Mouse (Mus musculus) embryo, embryonic 10 days (tissue): ENCODE results near the gene Smpd1.

Experiments used
- DNase-seq: peaks from one replicate; pipeline ENCODE4 v3.0.0-alpha.2; 2015; ENCODE audit warnings: low spot score

Smpd1 gene

GRCm38 (mm10) chr7:105562317-105562716, 8.2 kb downstream of the Smpd1 start:
- no peak for DNase-seq

DNA sequence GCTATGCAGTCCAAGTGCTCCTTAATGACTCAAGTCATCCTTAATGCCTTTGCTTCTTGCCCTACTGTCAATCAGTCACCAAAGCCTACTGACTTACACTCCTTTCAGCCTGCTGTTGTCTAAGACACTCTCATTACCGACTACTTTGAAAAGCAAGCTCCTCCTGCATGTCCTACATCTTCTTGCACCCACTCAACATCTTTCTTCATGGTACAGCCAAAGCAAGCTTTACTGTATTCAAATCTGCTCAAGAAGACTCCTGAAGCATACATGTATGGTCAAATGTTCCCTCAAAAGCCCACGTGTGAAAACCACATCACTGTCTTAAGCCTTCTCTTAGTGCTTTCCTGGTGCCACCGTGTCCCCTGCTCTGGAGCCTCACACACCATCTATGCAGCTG, 9.2 kb downstream of the Smpd1 start:
- no peak for DNase-seq

- no peak for DNase-seq
Observed at GRCm38 (mm10) chr7:105565071-105565836, 11.1 kb downstream of the Smpd1 start.

- DNase-seq, result no peak
Observed at GRCm38 (mm10) chr7:105568583-105568982, 14.4 kb downstream of the Smpd1 start.

DNA sequence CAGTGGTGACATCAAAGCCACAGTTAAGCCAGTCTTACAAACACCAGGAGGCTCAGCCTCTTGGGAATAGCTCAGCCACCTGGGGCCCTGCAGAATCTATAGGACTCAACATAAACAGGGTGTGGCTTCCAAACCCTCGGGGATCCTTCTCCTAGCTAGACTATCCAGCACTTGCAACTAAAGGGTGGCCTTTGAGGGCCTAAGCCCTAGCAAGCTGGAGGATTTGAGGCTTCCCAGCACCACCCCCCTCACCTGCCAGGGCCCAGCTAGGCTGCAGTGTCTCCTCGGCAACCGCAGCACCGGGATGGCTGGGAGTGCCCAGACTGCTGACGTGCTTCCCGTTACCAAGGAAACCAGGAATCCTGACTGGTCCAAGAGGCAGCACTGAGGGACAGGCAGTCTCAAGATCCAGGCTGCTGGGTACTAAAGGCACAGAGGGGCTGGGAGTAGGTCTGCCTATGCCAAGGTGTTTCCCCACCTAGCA, 14.9 kb downstream of the Smpd1 start:
- peak; percentile 80 for DNase-seq

DNA sequence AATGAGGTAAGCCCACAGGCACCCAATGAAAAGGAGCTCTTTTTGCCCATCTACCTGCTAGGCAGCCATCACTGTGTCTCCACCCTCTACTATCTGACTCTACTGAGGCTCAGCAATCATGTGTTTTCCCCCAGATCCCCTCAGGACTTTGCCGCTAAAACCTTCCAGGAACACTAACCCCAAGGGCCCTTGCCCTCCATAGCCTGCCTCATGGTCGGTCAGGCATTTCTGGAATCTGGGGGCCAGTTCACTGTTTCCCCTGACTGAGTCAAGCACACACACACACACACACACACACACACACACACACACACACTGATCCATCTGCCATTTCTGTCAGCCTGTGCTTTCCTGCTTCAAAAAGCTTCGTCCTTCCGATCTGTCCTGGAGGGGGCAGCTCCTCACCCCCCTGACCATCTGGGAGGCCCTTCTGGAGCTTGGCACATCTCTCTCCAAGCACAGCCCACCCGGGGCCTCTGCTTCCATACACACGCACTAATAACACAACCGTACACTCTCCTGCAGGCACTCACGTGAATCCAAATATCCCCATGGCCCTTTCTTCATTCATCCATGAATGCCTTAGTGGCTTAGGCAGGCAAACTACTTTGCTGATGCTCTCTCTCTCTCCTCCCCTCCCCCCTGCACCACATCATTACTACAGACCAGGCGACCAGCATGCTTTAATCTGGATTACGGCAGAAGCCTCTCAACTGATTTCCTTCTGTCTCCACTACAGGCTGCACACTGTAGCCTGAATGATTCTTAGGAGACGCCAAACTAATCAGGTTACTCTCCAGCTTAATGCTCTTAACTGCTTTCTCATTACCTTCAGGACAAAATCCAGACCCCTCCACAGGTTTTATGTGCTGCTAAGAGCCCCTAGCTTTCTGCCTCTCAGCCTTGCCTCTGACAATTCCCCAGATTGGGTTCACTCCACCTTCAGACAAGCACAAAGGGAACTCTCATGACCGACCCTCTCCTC, 15.6 kb downstream of the Smpd1 start:
- DNase-seq, result no peak

DNA sequence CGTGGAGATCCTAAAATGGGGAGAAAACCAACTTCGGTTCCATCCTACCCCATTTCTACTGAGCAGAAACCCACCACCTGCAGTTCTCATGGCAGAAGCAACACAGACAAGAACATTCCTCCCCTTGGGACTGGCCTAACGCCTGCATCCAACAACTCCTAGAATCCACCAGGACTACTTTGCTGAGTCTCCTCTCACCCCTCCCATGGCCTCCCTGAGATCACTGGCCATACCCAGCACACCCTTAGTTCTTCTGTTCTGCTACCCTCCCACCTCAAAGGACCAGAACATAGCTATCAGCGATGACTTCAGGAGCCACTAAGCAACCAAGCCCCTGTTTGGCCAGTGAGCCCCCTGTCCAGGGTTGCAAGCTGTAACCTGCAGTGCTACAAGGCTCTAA, 16.6 kb downstream of the Smpd1 start:
- no peak for DNase-seq

DNA sequence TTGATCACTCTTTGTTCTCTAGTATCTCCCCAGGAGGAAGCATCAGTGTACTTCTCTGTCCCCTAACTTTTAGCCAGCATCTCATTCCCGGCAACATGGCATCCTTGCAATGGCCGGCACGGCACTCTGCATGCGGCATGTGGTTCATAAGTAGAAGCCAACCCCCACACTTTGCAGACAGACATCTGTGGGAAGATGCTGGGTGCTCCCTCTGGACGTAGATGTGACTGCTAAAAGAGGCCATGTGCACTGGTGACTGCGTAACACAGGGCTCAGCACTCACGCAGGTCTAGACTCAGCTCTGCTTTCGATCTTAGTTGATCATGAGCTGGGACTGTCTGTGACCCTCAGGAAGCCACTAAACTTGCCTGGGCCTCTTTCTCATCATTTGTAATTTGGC, 18.8 kb downstream of the Smpd1 start:
- DNase-seq, result no peak

GRCm38 (mm10) chr7:105574537-105574936, 20.4 kb downstream of the Smpd1 start:
- no peak for DNase-seq

- DNase-seq, result no peak
Observed at GRCm38 (mm10) chr7:105576166-105576748, 22.1 kb downstream of the Smpd1 start.

DNA sequence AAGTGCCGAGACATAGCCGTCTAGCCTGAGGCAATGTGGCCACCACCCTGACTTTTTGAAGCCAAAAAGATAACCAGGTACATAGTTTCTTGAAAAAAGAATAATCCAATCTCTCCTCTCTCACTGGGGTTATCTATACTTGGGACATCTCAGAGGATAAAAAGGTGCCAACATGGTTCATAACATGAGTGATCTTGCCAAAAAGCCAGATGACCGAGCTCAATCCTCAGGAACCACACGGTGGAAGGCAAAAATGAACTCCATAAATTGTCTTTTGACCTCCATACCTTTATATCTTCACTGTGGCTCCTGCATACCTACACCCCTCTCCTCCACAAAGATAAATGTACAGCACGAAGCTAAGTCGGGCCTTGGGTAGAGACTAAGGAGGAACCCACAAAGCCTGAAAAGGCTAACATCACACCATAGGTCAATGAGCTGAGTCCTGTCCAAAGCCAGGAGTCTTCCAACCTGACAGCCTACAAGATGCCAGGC, 23.3 kb downstream of the Smpd1 start:
- DNase-seq, result no peak

DNA sequence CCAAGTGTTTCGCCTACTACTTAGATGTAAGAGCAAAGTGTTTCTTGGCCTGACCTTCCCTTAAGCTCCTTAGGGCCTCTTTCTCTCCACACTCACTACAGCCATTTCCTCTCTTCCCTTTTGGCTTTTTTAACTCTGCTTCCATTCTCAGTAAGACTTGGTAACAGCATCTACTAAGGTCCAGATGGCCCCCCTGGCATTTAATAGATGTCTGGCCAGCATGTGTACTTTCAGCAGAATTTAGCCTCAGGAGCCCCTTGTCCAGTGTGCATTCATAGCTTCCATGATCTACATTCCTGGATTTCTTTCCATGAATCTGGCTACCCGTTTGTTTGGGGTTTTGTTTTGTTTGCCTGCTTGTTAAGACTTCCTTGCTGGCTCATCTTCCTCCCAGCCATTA, 24.3 kb downstream of the Smpd1 start:
- DNase-seq, result no peak

DNA sequence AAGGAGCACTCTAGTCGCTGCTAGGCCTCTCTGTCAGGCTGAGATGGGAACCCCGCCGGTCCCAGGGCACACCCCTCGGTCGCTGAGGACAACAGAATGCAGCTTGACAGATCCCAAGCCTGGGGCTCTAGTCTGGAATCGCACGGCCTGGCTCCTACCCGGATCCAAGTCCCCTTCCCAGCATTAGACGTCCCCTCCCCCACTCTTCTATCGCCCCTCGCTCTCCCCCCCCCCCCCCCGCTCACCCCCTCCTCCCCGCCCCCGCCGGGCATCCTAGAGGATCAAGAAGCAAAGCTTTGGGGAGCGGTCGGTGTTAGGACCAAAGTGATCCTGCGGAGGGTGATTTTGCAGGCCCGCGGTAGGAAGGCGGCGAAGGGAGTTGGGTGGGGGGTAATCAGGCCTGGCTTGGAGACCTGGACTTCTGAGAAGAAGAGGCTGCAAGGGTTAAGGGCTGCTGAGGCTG, 26.5 kb downstream of the Smpd1 start:
- DNase-seq, result peak; percentile 67

GRCm38 (mm10) chr7:105581094-105581703, 27.0 kb downstream of the Smpd1 start, which contains the start of gene Apbb1:
Apbb1 (minus strand) TSS chr7:105581653.
- peak; percentile 67 for DNase-seq

GRCm38 (mm10) chr7:105581959-105582358, 27.8 kb downstream of the Smpd1 start:
- no peak for DNase-seq

DNA sequence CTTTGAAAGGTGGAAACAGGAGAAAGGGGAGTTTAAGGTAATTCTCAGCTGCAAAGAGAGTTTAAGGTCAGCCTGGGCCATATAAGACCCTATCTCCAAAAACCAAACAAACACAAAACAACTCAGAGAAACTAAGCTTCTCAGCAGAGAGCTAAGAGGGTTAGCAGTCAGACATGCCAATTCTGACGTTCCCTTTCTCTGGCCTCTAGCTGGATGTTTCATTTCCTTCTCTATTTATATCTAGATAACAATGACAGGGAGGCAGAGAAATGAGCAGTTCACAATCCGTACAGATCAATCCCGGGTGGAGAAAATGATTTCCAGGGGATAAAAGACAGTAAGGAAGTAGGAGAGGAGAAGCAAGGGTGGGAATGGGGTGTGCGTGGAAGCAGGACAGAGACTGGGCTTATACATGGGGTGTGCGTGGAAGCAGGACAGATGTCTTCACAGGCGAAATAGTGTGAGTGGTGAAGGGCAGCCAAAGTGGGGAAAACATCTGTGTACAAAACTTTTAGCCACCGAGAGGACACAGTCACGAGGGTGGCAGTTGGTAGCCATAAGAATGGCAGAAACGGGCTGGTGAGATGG, 34.3 kb downstream of the Smpd1 start:
- DNase-seq, result no peak

DNA sequence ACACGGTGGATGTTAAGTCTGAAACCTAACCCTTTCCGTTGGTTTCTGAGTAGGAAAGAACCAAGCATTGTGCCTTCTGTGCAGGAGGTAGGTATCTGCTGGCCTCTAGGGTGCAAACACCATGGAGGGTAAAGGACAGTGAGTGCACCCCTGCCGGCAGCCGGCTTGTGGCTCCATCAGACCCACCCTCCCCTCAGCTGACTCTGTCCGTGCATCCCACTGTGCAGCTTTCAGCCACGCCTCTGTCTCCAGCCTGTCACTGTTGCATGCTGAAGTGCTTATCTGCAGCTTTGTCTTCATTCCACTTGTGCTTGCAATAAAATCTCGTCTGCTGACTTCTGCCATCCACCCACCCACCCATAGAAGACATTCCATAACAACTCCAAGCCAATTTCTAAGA, 35.9 kb downstream of the Smpd1 start:
- DNase-seq, result no peak

GRCm38 (mm10) chr7:105602860-105603623, 48.9 kb downstream of the Smpd1 start:
- DNase-seq, result peak; percentile 86
